Mouse (Mus musculus) cortical plate, adult 2 months (tissue): ENCODE data around the gene Iqsec1. TPM values are rescaled to one million over a fixed set of nuclear protein-coding genes. Genes with fewer than 3 reads are reported as not detected.

ENCODE experiments used
- H3K27ac ChIP-seq: fragments of 200-500 bp; 2 replicates; pipeline ENCODE4 v1.5.1; 2012; ENCODE audit warnings: low read length, control low read depth, inconsistent platforms; ENCODE audit not compliant: insufficient read depth
- H3K4me1 ChIP-seq: fragments of 200-500 bp; 2 replicates; pipeline ENCODE4 v1.6.1; 2011; ENCODE audit warnings: low read length; ENCODE audit not compliant: control insufficient read depth, insufficient read depth
- H3K4me3 ChIP-seq: fragments of 200-500 bp; 2 replicates; pipeline ENCODE4 v1.5.1; 2011; ENCODE audit warnings: mild to moderate bottlenecking, low read length, control low read depth; ENCODE audit not compliant: insufficient read depth
- CTCF ChIP-seq: fragments of 200-500 bp; IDR thresholded peaks from 2 replicates; pipeline ENCODE4 v1.5.1; 2011; ENCODE audit warnings: mild to moderate bottlenecking, control low read depth, low read length; ENCODE audit not compliant: insufficient read depth; ENCODE audit errors: extremely low read depth
- POLR2A ChIP-seq: fragments of 200-500 bp; IDR thresholded peaks from 2 replicates; pipeline ENCODE4 v1.6.1; 2011; ENCODE audit warnings: mild to moderate bottlenecking, low read length, control low read depth; ENCODE audit not compliant: insufficient read depth; ENCODE audit errors: extremely low read depth
- polyA plus RNA-seq: library from polyadenylated mRNA; depleted of rRNA; stranded (reverse); fragments of >200 nt; gene quantifications from 2 replicates; pipeline ENCODE4 v1.2.3, GENCODE M21; 2012

Iqsec1 gene
- polyA plus RNA-seq, 1 experiment: 186 TPM

DNA sequence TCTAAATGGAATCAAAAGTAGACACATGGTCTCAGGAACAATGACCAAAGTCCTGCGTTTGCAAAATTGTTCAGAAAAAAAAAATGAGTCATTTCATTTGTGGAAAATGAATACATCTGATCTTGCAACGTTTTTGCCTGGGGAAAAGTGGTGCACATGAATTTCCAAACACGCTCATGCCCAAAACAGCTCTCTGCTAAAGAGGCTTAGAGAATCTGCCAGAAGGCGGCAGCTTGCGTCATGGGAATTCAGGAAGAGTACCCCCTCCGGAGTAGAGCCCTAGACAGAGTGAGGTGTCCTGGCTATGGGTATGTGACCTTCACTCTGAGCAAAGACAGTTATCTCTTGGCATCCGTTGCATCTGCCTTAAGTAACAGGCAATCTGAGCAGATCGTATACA, 116.9 kb downstream of the Iqsec1 start:
- Histone ChIP-seq H3K4me3 (no peak overlapping the region), H3K4me1 (peaks cover 8% of the 10 kb centered on the region), H3K27ac (peak overlapping the region; percentile 60; the same call in 1 of the 2 replicates)
- TF ChIP-seq POLR2A (no peak), CTCF (no peak)

DNA sequence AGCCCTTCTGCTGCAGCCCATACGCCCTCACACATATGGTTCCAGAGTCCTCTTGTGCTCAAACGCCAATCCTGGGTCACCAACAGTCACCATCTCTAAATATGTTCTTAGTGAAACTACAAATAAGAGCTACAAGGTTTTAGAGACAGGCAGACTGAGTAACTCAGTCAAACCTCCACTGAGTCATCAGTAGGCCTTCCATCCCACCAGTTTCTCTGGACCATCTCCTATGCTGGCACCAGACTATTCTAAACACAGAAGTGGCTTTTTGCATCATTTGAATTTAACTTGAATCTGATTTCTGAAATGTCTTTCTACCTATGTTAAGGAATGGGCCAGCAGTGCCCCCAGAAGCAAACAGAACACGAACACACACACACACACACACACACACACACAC, 120.5 kb downstream of the Iqsec1 start:
- H3K27ac ChIP-seq: no peak overlapping the region
- H3K4me3 ChIP-seq: no peak overlapping the region
- peaks cover 8% of the 10 kb centered on the region for H3K4me1 ChIP-seq
- TF ChIP-seq POLR2A (no peak), CTCF (no peak)

DNA sequence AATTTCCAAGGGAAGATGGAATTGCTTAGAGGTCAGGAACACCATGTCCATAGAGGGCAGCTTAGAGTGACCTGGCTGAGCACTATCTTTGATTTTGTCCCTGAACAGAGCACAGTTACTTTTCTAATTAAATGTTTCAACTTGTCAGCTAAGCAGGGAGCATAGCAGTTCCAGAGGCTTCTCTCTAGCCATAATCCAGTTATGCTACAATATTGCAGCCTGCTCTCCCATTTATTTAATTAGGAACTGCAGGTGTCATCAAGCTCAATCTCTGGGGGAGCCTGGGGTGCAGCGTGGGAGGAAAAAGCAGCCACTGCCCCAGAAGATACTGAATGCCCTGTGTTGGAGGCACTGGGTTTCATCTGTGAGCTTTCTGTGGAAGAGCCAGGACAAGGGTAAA, 127.1 kb downstream of the Iqsec1 start:
- no peak overlapping the region for H3K27ac ChIP-seq
- H3K4me3 ChIP-seq: no peak overlapping the region
- H3K4me1 ChIP-seq: no peaks in the 10 kb centered on the region
- TF ChIP-seq POLR2A (no peak), CTCF (no peak)

DNA sequence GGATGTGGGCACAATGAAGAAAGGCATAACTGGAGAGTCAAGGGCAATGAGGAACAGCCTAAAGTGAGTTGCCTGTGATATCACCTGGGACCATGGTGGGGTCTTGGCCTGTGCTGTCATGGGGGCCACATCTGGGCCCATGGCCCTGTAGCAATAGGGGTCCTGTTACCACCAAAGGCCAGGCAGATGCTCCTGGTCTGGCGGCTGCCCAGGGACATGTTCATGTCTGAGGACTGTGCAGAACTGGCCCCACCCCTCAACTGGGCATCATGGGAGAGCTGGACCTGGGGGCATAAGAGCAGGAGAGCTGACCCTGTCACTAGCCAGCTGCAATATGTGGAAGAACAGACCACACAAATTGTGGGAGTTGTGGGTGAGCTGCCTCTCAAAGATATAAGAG, 130.6 kb downstream of the Iqsec1 start:
- Histone ChIP-seq H3K27ac (no peak overlapping the region), H3K4me3 (no peak overlapping the region), H3K4me1 (no peaks in the 10 kb centered on the region)
- TF ChIP-seq POLR2A: no peak
- no peak for TF ChIP-seq CTCF

DNA sequence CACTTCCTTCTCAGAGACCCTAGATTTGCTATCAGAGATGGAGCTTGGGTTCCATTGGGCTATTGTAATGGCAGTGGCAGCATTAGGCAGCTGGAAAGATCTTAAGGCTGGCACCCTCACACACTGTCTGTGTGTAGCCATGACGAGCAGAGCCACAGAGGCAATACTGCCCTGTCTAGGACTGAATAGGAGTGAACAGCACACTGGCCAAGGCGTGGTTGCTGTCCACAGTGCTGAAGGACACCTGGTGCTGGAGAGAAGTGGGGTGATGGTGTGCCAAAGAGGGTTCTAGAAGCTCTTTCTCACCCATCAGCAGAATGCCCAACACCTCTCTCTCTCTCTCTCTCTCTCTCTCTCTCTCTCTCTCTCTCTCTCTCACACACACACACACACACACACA, 136.1 kb downstream of the Iqsec1 start:
- Histone ChIP-seq H3K4me3 (no peak overlapping the region), H3K4me1 (peaks cover 7% of the 10 kb centered on the region), H3K27ac (no peak overlapping the region)
- TF ChIP-seq POLR2A: no peak
- no peak for TF ChIP-seq CTCF

DNA sequence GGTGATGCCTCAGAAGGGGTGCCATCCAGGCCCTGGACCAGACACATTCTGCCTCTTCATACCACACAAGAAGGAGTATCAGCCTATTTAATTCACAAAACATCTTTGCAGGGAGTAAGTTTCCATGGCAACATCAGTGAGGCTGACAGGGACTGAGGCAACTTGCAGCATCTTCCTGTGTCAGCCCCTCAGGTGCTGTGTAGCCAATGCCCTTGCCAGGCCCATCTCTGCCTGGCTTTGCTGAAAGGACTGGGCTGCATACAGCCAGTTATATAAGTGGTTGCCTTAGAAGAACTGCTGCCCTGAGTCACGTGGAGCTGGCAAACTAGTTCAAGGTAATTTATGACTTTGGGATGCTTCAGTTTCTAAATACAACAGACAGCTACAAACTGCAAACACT, 140.4 kb downstream of the Iqsec1 start:
- Histone ChIP-seq H3K4me3 (no peak overlapping the region), H3K27ac (no peak overlapping the region), H3K4me1 (peaks cover 7% of the 10 kb centered on the region)
- TF ChIP-seq POLR2A: no peak
- TF ChIP-seq CTCF: no peak

DNA sequence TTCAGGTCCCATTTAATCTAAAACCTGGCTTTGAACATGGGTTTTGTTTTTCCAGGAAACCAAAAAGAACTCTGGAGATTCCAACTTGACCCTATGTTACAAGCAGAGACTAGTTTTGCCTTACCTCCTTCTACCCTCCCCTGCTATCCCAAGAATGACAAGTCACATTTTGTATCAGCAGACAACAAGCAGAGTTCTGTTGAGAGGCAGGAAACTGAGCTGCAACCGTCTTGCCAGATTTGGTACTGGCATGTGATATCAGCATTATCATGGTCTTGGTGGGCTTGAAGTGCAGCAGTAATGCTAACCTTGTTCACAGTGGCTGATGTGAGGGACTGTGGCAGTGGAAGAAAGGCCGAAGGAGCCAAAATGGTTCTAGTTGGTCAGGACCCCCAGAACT, 141.0 kb downstream of the Iqsec1 start:
- TF ChIP-seq POLR2A: no peak
- TF ChIP-seq CTCF: no peak
- Histone ChIP-seq H3K4me3 (no peak overlapping the region), H3K27ac (no peak overlapping the region), H3K4me1 (peaks cover 7% of the 10 kb centered on the region)

DNA sequence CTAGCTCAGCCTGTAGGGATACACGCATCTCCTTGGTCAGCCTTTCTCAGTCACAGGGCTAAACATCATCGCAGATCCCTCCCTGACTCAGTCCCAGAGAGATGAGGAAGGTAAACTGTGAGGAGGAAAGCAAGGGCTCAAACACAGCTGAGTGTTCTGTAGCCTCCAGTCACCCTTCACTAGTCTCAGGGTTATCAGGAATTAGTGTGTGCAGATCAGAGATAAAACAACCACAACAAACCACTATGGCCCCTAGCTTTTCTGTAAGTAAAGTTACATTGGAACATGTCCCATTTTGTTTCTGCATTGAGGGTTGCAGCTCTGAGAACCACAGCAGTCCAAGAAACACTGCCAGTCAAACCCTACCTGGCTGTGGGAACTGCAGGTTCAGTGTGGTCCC, 148.5 kb downstream of the Iqsec1 start:
- H3K27ac ChIP-seq: no peak overlapping the region
- H3K4me3 ChIP-seq: no peak overlapping the region
- H3K4me1 ChIP-seq: peaks cover 5% of the 10 kb centered on the region
- TF ChIP-seq POLR2A (no peak), CTCF (no peak)

DNA sequence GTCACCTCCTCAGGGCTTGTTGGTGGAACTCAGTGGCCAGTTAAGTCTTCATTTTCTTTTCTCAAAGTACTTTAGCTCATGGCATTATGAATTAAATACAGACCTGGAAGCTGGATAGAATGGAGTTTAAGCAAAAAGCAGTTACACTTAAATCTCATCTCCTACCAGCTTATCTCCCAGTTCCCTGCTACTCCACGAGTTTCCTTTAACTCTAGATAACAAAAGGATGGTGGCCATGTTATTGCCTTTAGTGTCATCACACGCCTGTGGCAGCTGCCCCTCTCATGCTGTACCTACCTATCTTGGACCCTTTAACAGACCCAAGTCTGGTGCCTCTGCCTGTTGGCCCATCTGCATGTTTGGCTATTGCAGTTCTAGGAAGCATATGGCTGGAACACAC, 151.7 kb downstream of the Iqsec1 start:
- H3K4me1 ChIP-seq: peaks cover 6% of the 10 kb centered on the region
- no peak overlapping the region for H3K27ac ChIP-seq
- no peak overlapping the region for H3K4me3 ChIP-seq
- no peak for TF ChIP-seq CTCF

DNA sequence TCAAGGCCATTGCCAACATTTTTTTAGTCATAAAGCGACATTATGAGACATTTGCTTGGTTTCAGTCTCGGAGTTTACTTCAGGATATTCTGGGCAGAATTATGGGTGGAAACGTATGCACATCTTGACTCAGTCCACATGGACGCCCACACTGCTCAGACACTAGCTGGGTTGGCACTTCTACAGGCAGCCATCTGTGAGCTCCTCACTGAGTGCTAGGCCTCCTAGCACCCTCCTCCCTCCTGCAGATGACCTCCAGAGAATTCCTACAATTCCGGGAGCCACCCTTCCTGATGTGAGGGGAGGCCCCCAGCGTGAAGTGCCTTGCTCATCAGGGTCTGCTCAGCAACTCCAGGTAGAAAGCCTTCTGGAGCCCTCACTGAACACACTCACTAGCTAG, 158.9 kb downstream of the Iqsec1 start:
- TF ChIP-seq CTCF (no peak), POLR2A (no peak)
- Histone ChIP-seq H3K4me3 (no peak overlapping the region), H3K27ac (no peak overlapping the region), H3K4me1 (peaks cover 9% of the 10 kb centered on the region)

DNA sequence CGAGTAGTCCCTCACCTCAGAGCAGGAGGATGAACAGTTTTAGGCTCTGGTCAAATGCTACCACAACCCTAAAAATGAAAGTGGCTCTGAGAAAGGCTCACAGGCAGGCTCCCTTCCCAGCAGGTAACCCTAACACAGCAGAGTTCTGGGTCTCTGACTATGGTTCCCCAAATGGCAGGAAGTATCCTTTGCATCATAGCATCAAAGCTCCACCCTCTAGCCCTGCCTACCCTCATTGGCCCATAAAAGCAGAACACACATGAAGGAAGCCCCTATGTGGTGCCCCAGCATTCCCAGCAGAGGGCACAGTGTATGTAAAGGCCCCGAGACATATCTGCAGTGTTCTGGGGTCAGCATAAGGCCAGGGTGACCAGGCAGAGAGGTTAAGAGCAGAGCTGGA, 163.4 kb downstream of the Iqsec1 start:
- no peak for TF ChIP-seq CTCF
- no peak for TF ChIP-seq POLR2A
- H3K4me1 ChIP-seq: peaks cover 5% of the 10 kb centered on the region
- no peak overlapping the region for H3K4me3 ChIP-seq
- H3K27ac ChIP-seq: no peak overlapping the region
